Mouse (Mus musculus) hindbrain, embryonic 13.5 days (tissue): ENCODE measurements at regions not wholly inside any gene's neighbourhood (a gene's known extent, or its start where the extent isn't known, plus 50 kb on each side); places are given as distances from the start of the nearest gene placed in this dataset.
A peak's percentile ranks its signal among the peaks of the same experiment; 100 is the strongest.
"Not testable (repeated sequence)": the region's sequence is repeated elsewhere in the genome, so short reads cannot be mapped to it uniquely, and the experiment has no call there.

Experiments used
- ATAC-seq: fragments of 200-750 bp; cut with Nextera tagmentation; 2 replicates; pipeline ENCODE4 v1.8.0; 2017; ENCODE audit warnings: moderate TSS enrichment; ENCODE audit not compliant: low FRiP score
- H3K27ac ChIP-seq: fragments of 300-500 bp; sonication (generic); 2 replicates; pipeline ENCODE4 v1.5.1; 2015; ENCODE audit warnings: inconsistent platforms, mild to moderate bottlenecking, moderate library complexity
- H3K27me3 ChIP-seq: fragments of 300-500 bp; sonication (generic); 2 replicates; pipeline ENCODE4 v1.6.1; 2015; ENCODE audit warnings: mild to moderate bottlenecking, inconsistent platforms
- H3K36me3 ChIP-seq: fragments of 300-500 bp; sonication (generic); 2 replicates; pipeline ENCODE4 v1.6.1; 2015; ENCODE audit warnings: mild to moderate bottlenecking, inconsistent platforms
- H3K4me1 ChIP-seq: fragments of 300-500 bp; sonication (generic); replicated peaks from 2 replicates; pipeline ENCODE4 v1.6.1; 2015; ENCODE audit warnings: inconsistent platforms
- H3K4me2 ChIP-seq: fragments of 300-500 bp; sonication (generic); 2 replicates; pipeline ENCODE4 v1.6.1; 2015; ENCODE audit warnings: inconsistent platforms, mild to moderate bottlenecking, moderate library complexity
- H3K4me3 ChIP-seq: fragments of 300-500 bp; sonication (generic); 2 replicates; pipeline ENCODE4 v1.5.1; 2015; ENCODE audit warnings: mild to moderate bottlenecking, inconsistent platforms
- H3K9ac ChIP-seq: fragments of 300-500 bp; sonication (generic); 2 replicates; pipeline ENCODE4 v1.6.1; 2015; ENCODE audit warnings: mild to moderate bottlenecking, inconsistent platforms
- H3K9me3 ChIP-seq: fragments of 300-500 bp; sonication (generic); 2 replicates; pipeline ENCODE4 v1.6.1; 2016; ENCODE audit warnings: inconsistent platforms
- WGBS: fragments of 180-500 bp; shearing (Covaris S2); methylation state at CpG from one replicate; pipeline ENCODE4 v1.1.7; 2015; 5-methylcytosine and 5-hydroxymethylcytosine counted together

DNA sequence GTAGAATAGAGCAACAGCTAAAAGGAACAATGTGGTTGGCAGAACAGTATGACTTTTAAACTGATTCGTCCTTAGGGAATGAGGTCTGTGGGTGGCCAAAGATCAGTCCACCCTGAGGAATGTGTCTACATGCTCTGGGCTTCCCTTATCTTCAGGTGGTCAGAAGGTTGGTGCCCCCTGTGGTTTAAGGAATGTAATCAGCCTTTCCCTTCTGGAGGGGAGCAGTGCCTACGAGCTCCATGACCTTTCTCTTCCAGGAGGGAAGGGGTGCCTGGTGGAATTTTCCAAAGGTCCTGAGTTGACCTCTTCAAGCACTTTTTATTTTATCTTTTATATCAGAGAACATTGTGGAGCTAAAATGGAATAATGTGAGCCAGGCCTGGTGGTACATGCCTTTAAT lies 91.9 kb upstream of the Tcerg1l start:
- 67% methylated on average over 2 of the region's 2 CpGs for WGBS
- H3K36me3 ChIP-seq, result no peaks in the 10 kb centered on the region

DNA sequence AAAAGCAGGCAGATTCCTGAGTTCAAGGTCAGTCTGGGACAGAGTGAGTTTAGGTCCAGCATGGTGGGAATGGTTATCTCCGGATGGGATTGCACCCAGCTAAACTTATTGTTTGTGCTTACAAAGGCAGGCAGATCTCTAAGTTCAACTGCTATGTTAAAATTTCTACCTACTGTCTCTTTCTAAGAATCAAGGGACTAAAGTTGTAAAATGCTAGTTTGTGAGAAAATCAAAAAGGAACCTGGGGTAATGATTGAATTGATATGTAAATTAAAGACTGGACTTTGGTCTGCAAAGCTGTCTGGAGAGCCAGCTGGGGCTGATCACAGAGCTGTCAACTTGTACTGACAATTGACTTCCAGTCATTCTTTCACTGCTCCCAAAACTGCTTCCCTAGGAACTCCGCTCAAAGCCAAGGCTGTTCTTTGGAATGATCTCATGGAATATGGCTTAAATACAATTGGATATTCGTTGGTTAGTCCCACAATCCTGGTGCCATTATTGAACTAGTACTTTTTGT lies 90.7 kb upstream of the Tcerg1l start:
- Histone ChIP-seq H3K27me3 (no peaks in the 10 kb centered on the region), H3K4me3 (no peak overlapping the region), H3K4me1 (no peaks in the 10 kb centered on the region), H3K9me3 (peaks cover 4% of the 10 kb centered on the region; the same call in 1 of the 2 replicates), H3K4me2 (no peak overlapping the region), H3K27ac (no peak overlapping the region), H3K9ac (no peak overlapping the region), H3K36me3 (no peaks in the 10 kb centered on the region)
- ATAC-seq, result no peak
- 76% methylated on average over 3 of the region's 3 CpGs for WGBS

More for the DNA sequence above, 91.9 kb upstream of the Tcerg1l start:
- ATAC-seq, result no peak
- Histone ChIP-seq H3K9me3 (peaks cover 4% of the 10 kb centered on the region; the same call in 1 of the 2 replicates), H3K27ac (no peak overlapping the region), H3K4me1 (no peaks in the 10 kb centered on the region; the same call in 1 of the 2 replicates), H3K4me2 (no peak overlapping the region), H3K9ac (no peak overlapping the region), H3K4me3 (no peak overlapping the region), H3K27me3 (no peaks in the 10 kb centered on the region)

DNA sequence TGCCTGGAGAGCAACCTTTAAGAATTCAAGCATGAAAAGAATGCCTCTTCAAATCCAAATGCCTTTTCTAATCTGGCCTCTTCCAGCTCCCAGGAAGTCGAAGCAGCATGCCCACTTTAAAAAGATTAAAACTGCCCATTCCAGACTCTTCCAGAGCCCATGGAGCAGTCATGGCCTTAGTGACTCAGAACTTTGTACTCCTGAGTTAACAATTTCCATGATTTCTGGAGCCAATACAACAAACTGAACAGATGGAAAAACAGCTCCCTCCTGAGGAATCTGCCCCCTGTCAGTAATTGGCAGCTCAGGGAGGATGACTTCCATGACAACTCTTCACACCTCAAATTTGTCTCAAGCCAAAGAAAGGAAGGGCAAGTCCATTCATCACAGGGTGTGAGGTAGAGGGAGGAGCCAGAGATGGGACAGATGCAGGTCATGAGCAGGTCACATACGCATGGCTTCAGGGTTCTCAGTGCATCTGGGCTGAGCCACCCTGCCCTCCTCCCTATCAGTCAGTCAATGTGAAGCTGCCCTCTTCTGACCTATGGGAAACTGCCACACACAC lies 75.4 kb upstream of the Tcerg1l start:
- no peaks in the 10 kb centered on the region for H3K27me3 ChIP-seq
- no peak overlapping the region for H3K9ac ChIP-seq
- no peaks in the 10 kb centered on the region for H3K4me1 ChIP-seq
- no peaks in the 10 kb centered on the region for H3K9me3 ChIP-seq
- no peak overlapping the region for H3K4me2 ChIP-seq
- no peak overlapping the region for H3K27ac ChIP-seq
- no peak overlapping the region for H3K4me3 ChIP-seq
- H3K36me3 ChIP-seq, result no peaks in the 10 kb centered on the region
- no peak for ATAC-seq
- 66% methylated on average over 2 of the region's 2 CpGs for WGBS

DNA sequence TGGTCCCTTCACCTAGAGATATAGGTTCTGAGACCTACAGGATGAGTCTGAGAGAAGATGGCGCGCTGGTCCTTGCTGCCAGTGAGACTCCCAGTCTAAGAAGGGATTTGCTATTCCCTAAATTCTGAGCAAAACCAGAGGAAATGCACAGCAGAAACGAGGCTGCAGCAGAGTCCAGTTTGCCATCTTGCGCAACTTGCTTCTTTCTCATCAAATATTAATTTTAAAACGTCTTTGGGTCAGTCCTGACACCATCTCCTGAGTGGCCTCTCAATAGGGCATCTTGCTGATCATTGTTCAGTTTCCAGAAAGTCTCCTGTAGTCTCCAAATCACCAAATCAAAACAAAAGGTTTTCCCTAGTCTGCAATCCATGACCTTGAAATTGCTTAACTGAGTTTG lies 74.8 kb upstream of the Tcerg1l start:
- WGBS, result 90% methylated on average over 5 of the region's 5 CpGs
- ATAC-seq, result no peak

DNA sequence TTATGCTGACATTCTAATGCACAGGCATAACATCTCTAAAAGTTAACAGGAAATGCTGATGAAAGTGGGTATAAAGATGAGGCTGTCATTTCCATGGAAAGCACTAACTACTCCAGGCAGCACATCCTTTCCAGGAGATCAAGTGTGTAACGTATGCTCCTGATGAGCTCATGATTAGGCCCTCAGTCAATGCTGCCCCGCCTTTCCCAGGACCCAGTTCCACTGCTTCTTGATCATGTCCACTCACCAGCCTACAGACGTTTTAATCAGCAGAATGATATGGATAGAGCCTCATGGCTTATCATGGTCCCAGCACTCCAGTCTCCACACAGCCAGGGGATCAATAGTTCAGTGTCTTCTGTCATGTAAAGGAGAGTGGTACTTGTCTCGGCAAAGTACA lies 71.7 kb upstream of the Tcerg1l start:
- Histone ChIP-seq H3K4me1 (no peaks in the 10 kb centered on the region), H3K4me3 (no peak overlapping the region), H3K4me2 (no peak overlapping the region), H3K9me3 (no peaks in the 10 kb centered on the region), H3K36me3 (no peaks in the 10 kb centered on the region), H3K9ac (no peak overlapping the region), H3K27me3 (no peaks in the 10 kb centered on the region), H3K27ac (no peak overlapping the region)
- ATAC-seq, result no peak
- 90% methylated on average over 4 of the region's 4 CpGs for WGBS

More for the DNA sequence above, 74.8 kb upstream of the Tcerg1l start:
- Histone ChIP-seq H3K4me1 (no peaks in the 10 kb centered on the region), H3K27ac (no peak overlapping the region), H3K36me3 (no peaks in the 10 kb centered on the region), H3K4me3 (no peak overlapping the region), H3K9ac (no peak overlapping the region), H3K4me2 (no peak overlapping the region), H3K9me3 (no peaks in the 10 kb centered on the region), H3K27me3 (no peaks in the 10 kb centered on the region)

DNA sequence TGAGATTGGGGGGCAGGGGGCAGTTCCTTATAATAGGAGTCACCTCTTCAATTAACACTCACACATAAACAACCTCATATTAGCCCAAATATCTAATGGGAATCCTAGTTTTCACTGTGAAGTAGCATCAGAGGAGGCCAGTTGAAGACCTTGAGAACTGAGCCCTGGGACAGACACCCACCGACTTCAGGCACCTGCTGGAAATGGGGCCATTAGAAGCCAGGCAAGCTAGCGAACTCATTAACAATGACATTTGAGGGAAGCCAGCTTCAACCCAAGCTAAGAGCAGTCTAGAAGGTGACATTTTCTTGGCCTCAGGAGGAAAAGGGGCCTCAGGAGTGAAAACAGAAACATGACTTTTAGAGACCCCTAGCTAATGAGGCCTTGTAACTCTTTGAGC lies 70.9 kb upstream of the Tcerg1l start:
- Histone ChIP-seq H3K36me3 (no peaks in the 10 kb centered on the region), H3K9ac (no peak overlapping the region), H3K9me3 (no peaks in the 10 kb centered on the region), H3K4me3 (no peak overlapping the region), H3K4me2 (no peak overlapping the region), H3K4me1 (no peaks in the 10 kb centered on the region), H3K27me3 (no peaks in the 10 kb centered on the region), H3K27ac (no peak overlapping the region)
- WGBS, result 97% methylated on average over 2 of the region's 2 CpGs
- no peak for ATAC-seq

DNA sequence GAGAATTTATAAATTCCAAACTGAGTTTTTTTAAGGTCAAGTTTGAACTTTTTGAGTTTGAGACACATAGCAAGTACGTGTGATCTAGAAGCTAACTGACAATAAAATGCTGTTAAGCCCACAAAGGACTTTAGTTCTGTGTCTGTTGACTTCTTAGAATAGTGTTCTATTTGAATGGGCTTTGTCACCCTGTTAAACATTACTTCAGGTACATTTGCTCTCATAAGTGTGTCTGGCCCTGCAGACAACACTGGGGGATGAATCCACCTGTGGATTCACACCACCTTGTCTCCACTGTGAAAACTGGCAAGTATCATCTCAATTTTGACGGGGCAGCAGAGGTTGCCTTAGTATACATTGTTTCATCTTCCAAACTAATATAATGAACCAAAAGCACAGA lies 70.5 kb upstream of the Tcerg1l start:
- H3K9me3 ChIP-seq, result no peaks in the 10 kb centered on the region
- no peak overlapping the region for H3K4me2 ChIP-seq
- H3K4me3 ChIP-seq, result no peak overlapping the region
- no peak overlapping the region for H3K9ac ChIP-seq
- H3K27me3 ChIP-seq, result no peaks in the 10 kb centered on the region
- H3K4me1 ChIP-seq, result no peaks in the 10 kb centered on the region
- no peaks in the 10 kb centered on the region for H3K36me3 ChIP-seq
- WGBS, result 78% methylated on average over 2 of the region's 2 CpGs
- H3K27ac ChIP-seq, result no peak overlapping the region
- no peak for ATAC-seq

DNA sequence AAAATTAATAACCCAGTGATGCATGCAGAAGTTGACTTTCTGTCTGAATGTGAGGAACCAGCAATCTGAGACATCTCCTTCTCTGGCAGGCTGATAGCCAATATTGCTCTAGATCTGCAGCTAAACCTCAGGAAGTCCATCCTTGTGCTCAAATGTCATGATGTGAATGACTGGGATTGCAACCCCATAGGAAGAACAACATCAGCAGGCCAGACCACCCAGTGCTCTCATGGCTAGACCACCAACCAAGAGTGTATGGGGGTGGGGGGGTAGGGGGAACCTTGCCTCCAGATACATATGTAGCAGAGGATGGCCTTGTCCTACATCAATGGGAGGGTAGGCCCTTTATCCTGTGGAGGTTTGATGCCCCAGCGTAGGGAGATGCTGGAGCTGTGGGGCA lies 69.9 kb upstream of the Tcerg1l start:
- no peaks in the 10 kb centered on the region for H3K27me3 ChIP-seq
- no peak overlapping the region for H3K4me2 ChIP-seq
- H3K4me1 ChIP-seq, result no peaks in the 10 kb centered on the region
- no peaks in the 10 kb centered on the region for H3K36me3 ChIP-seq
- H3K27ac ChIP-seq, result no peak overlapping the region
- H3K9ac ChIP-seq, result no peak overlapping the region
- 75% methylated on average over 1 of the region's 1 CpGs for WGBS
- no peak for ATAC-seq
- H3K4me3 ChIP-seq, result no peak overlapping the region
- no peaks in the 10 kb centered on the region for H3K9me3 ChIP-seq

DNA sequence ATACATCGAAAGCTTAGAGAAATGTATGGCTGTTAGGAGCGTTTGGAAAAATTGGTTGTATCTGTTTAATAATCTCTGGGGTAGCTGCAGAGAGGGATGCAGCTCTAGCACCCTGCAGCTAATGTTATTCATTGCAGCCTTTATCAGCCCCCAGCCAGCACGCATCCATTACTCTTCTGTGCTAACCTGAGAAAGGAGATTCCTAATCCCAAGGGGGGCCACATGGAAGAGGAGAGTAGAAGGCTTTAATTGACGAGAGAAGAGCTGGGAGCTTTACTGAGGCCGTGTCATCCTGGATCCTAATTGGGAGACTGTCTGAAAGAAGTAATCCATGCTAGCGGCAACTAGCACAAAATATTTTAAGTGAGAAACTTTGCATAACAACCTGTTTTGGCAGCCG lies 60.4 kb upstream of the Tcerg1l start:
- H3K9me3 ChIP-seq, result no peaks in the 10 kb centered on the region

DNA sequence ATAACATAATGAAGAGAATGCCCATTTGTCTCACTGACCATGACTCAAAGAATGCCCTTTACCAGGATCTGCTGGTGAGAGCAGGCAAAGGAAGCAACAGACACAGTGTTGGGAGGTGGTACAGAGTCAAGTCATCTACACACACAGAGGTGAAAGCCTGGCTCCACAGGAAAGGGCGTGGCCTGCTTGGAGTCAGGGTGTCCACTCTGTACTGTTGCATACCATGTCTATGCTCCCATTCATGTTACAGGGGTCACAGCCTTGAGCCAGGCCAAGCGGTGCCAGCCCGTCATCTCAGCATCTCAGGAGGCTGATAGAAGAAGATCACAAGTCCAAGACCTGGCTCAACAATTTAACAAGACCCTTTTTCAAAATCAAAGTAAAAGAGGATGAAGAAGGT lies 57.8 kb upstream of the Tcerg1l start:
- WGBS, result 88% methylated on average over 3 of the region's 3 CpGs
- Histone ChIP-seq H3K9ac (no peak overlapping the region), H3K9me3 (no peaks in the 10 kb centered on the region), H3K4me2 (no peak overlapping the region), H3K4me3 (no peak overlapping the region), H3K27me3 (no peaks in the 10 kb centered on the region), H3K4me1 (peaks cover 8% of the 10 kb centered on the region; the same call in 1 of the 2 replicates), H3K27ac (no peak overlapping the region), H3K36me3 (no peaks in the 10 kb centered on the region)
- ATAC-seq, result no peak

More for the DNA sequence above, 60.4 kb upstream of the Tcerg1l start:
- WGBS, result 45% methylated on average over 7 of the region's 7 CpGs
- H3K27me3 ChIP-seq, result no peaks in the 10 kb centered on the region
- ATAC-seq, result no peak
- no peaks in the 10 kb centered on the region for H3K36me3 ChIP-seq
- H3K4me3 ChIP-seq, result no peak overlapping the region
- H3K9ac ChIP-seq, result no peak overlapping the region
- H3K27ac ChIP-seq, result no peak overlapping the region
- no peak overlapping the region for H3K4me2 ChIP-seq
- H3K4me1 ChIP-seq, result peaks cover 8% of the 10 kb centered on the region; the same call in 1 of the 2 replicates

DNA sequence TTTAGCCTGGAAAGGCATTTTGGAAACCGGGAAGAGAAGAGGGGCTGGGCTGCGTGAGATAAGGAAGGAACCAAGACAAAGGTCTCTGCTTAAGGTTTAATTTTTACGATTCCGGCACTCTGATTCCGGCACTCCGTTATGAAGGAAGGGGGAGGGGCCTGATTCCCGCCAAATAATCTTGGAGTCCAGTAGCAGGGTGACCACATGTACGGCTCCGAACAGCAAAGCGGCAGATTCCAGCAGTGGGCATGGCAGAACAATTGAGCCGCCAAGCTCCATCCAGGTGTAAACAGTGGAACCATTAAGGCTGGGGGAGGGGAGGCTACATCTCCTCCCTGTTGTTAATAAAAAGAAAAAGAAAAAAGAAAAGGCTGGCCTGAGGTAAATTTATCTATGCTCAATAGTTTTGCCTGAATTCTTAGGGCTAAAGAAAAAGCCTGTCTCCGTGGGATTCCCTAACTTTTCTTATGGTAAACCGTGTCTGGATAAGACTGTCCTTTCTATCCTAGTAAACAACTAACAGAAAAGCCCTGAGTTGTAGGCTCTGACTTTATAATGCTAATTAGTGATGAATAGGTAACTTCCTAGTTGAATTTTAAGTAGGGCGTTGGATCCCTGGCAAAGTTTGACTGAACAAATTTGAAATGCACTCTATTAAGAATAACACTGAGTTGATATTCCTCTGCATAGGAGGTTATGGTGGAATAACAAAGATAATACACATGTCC lies 57.1 kb upstream of the Tcerg1l start:
- not testable (repeated sequence) for H3K9me3 ChIP-seq, H3K9ac ChIP-seq, H3K27ac ChIP-seq, H3K36me3 ChIP-seq, H3K4me3 ChIP-seq, H3K4me1 ChIP-seq, ATAC-seq, H3K27me3 ChIP-seq
- H3K4me2 ChIP-seq, result peak overlapping the region; percentile 29
- WGBS, result 45% methylated on average over 14 of the region's 14 CpGs

DNA sequence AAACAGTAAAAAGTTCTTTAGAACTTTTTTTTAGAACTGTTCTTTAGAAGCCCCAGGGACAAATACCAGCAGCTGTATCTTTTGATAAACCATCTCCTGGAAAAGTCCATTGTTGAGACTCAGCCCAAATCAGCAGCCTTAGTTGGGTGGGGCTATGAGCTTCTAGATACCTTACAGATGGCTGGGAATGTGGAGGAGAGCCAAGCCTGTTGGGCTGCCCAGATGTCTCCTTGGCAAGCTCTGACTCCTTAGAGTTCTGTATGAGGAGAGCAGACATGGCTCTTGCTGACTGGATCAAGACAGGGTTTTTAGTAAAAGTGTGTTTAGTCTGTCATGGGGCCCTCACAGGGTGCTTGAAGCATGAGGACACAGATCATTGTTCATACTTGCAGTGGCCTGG lies 53.8 kb upstream of the Tcerg1l start:
- no peak overlapping the region for H3K4me2 ChIP-seq
- no peak for ATAC-seq
- no peaks in the 10 kb centered on the region for H3K36me3 ChIP-seq
- H3K27ac ChIP-seq, result no peak overlapping the region
- peaks cover 5% of the 10 kb centered on the region for H3K4me1 ChIP-seq
- no peaks in the 10 kb centered on the region for H3K27me3 ChIP-seq
- no peaks in the 10 kb centered on the region for H3K9me3 ChIP-seq
- no peak overlapping the region for H3K9ac ChIP-seq
- H3K4me3 ChIP-seq, result no peak overlapping the region

DNA sequence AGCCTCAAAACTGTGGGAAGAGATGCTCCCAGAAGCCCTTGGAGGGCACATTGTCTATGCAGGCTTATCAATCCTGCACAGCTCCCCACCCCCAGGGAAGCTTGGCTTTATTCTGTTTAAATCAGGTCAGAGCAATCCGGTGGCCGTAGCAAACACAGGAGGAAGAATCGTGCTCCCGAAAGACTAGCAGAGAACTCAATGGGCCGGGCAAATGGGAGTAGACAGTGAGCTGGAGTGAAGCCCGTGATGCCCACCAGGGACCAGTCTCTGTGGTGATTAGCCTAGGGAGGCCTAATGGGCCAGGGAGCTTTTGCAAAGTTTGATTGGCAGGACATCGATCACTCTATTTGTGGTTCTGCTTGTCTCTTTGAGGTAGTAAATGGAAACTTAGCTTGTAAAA lies 51.0 kb upstream of the Tcerg1l start:
- Histone ChIP-seq H3K4me1 (peaks cover 5% of the 10 kb centered on the region), H3K27me3 (no peaks in the 10 kb centered on the region), H3K36me3 (no peaks in the 10 kb centered on the region), H3K4me2 (no peak overlapping the region), H3K9me3 (no peaks in the 10 kb centered on the region), H3K9ac (no peak overlapping the region), H3K4me3 (no peak overlapping the region), H3K27ac (no peak overlapping the region)
- ATAC-seq, result no peak
- 55% methylated on average over 7 of the region's 7 CpGs for WGBS
